Mouse (Mus musculus) ZHBTc4 (cell line): Measurements from ENCODE around the gene Plcz1.

Experiments
- DNase-seq: peaks from one replicate; pipeline ENCODE4 v3.0.0-alpha.2; 2011; ENCODE audit warnings: low read depth, low spot score

The Plcz1 gene

DNA sequence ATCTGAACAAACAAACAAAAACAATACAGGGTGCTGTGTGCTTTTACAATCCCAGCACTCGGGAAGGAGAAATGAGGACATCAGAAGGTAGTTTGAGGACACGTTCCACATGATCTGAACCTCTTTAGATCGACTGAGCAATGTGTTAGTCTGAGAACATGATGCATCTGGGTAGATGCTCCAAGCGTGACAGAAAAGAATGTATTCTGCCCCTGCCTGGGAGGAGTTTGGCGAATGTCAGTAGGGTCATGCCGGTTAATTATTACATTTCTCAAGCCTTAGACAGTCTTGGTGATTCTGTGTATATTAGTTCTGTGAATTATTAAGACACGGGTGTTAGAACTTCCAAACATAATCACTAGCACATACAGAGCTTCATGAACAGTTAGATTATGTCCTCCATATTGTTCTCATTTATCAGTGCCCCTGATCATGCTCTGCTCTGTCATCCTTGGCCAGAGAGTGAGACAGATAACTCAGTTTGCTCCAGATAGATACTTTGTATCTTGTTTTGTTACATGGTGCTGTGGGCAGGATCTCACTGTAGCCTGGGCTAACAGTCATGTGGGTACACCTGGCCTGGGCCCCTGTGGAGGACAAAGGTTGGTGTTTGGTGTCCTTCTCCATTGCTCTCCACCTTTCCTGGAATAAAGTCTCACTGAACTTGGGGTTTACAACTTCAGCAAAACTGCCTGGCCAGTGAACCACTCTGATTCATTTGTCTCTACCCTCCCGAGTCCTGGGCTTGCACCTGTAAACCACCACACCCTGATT, 94.0 kb downstream of the Plcz1 start:
- no peak for DNase-seq
